In genomic region chr11:118413055-118413454, GRCm38 (mm10) we compare ENCODE assay signal across 14 mouse cellular contexts. TPM values are rescaled to one million over a fixed set of nuclear protein-coding genes. Genes with fewer than 3 reads are reported as not detected.
DNase-seq lines count a peak whose midpoint lies in the region; ATAC-seq and TF ChIP-seq lines count a peak whose summit lies in the region.
"Had no signal": no experiment of that assay in that cellular context is flagged by ENCODE, and none has a peak within 500 bp of the region (broad histone marks: within the 10 kb centered on the region; RNA-seq: fewer than 3 reads in every experiment).

No protein-coding gene starts in this region.

- WGBS in kidney, embryonic 16.5 days, result 84% methylated on average over 4 of the region's 4 CpGs
- 57% methylated on average over 4 of the region's 4 CpGs for WGBS in kidney, postnatal 0 days

- H3K4me3 ChIP-seq in kidney, embryonic 16.5 days (ENCODE audit: low read length), result no peak overlapping the region
- no peak overlapping the region for H3K4me3 ChIP-seq in kidney, postnatal 0 days (replicated peaks; ENCODE audit: low read depth, low read length)
- H3K4me3 ChIP-seq: embryonic facial prominence, embryonic 13.5 days; heart, embryonic 15.5 days; liver, embryonic 12.5 days; midbrain, embryonic 10.5 days; myocyte had no signal

- H3K27me3 ChIP-seq in kidney, embryonic 16.5 days (ENCODE audit: insufficient read depth, low read length), result no peaks in the 10 kb centered on the region
- H3K27me3 ChIP-seq in kidney, postnatal 0 days (ENCODE audit: insufficient read depth, low read length), result no peaks in the 10 kb centered on the region
- H3K27me3 ChIP-seq: embryonic facial prominence, embryonic 13.5 days; heart, embryonic 15.5 days; liver, embryonic 12.5 days had no signal

- no peak for DNase-seq in frontal cortex, postnatal 25 days (ENCODE audit: low spot score in 2 of 2)
- peak; percentile 63 for DNase-seq in kidney, adult 9 months
- DNase-seq in cerebellum, adult 9-11 months, result peak; percentile 77
- no peak for DNase-seq in kidney, postnatal 0 days (ENCODE audit: low spot score)
- DNase-seq in thymus, postnatal 25 days, result no peak

- no peak overlapping the region for H3K27ac ChIP-seq in kidney, embryonic 16.5 days (ENCODE audit: low read length)
- peak overlapping the region; percentile 31; the same call in 1 of the 2 replicates for H3K27ac ChIP-seq in kidney, postnatal 0 days
- H3K27ac ChIP-seq: embryonic facial prominence, embryonic 13.5 days; heart, embryonic 15.5 days; liver, embryonic 12.5 days; midbrain, embryonic 10.5 days had no signal

- peak; percentile 54 for ATAC-seq in frontal cortex, adult (ENCODE audit: low TSS enrichment)
- no peak for ATAC-seq in kidney, embryonic 16.5 days (ENCODE audit: low FRiP score, low TSS enrichment)
- no peak for ATAC-seq in kidney, postnatal 0 days (replicated peaks; ENCODE audit: low FRiP score, low read depth)
- ATAC-seq: liver, embryonic 12.5 days; lung, postnatal 0 days had no signal

- no peak overlapping the region for H3K9ac ChIP-seq in kidney, embryonic 16.5 days (replicated peaks; ENCODE audit: low read length)
- no peak overlapping the region for H3K9ac ChIP-seq in kidney, postnatal 0 days (ENCODE audit: low read depth, low read length)
- H3K9ac ChIP-seq: heart, embryonic 15.5 days; liver, embryonic 12.5 days had no signal

- TF ChIP-seq CTCF in kidney, postnatal 0 days (IDR thresholded peaks at IDR 0.05; ENCODE audit: low read depth), result no peak

- no peaks in the 10 kb centered on the region for H3K9me3 ChIP-seq in kidney, embryonic 16.5 days (ENCODE audit: low read length)
- no peaks in the 10 kb centered on the region for H3K9me3 ChIP-seq in kidney, postnatal 0 days (replicated peaks; ENCODE audit: low read length)
- H3K9me3 ChIP-seq: embryonic facial prominence, embryonic 13.5 days; G1E; heart, embryonic 15.5 days; liver, embryonic 12.5 days; midbrain, embryonic 10.5 days had no signal

- H3K4me2 ChIP-seq in kidney, embryonic 16.5 days (replicated peaks; ENCODE audit: low read depth, low read length), result no peak overlapping the region
- H3K4me2 ChIP-seq in kidney, postnatal 0 days (ENCODE audit: low read length), result no peak overlapping the region
- H3K4me2 ChIP-seq: embryonic facial prominence, embryonic 13.5 days; heart, embryonic 15.5 days; liver, embryonic 12.5 days had no signal

- H3K4me1 ChIP-seq in kidney, embryonic 16.5 days (ENCODE audit: insufficient read depth, low read length), result peaks cover 61% of the 10 kb centered on the region
- peaks cover 22% of the 10 kb centered on the region for H3K4me1 ChIP-seq in kidney, postnatal 0 days (replicated peaks; ENCODE audit: insufficient read depth, low read length)

- H3K36me3 ChIP-seq in kidney, embryonic 16.5 days (ENCODE audit: insufficient read depth, low read length), result peaks cover 47% of the 10 kb centered on the region
- H3K36me3 ChIP-seq in kidney, postnatal 0 days (ENCODE audit: insufficient read depth, low read length), result peaks cover 23% of the 10 kb centered on the region; the same call in 1 of the 2 replicates

RNA-seq across cellular contexts. Expression of gene Cant1, which starts 5.8 kb away (rescaled TPM):
- polyA plus RNA-seq in kidney, embryonic 16.5 days (2015; fragmentation: Nextera tagmentation; extraction: Ambion mirVana), result 30.6 and 30.9 TPM in 2 replicates
- 25.7 and 25.8 TPM in 2 replicates for polyA plus RNA-seq in kidney, postnatal 0 days (2015; fragmentation: Nextera tagmentation; extraction: Ambion mirVana)

RNA-seq across cellular contexts. Expression of gene Lgals3bp, which starts 11.2 kb away (rescaled TPM):
- polyA plus RNA-seq in kidney, embryonic 16.5 days (2015; fragmentation: Nextera tagmentation; extraction: Ambion mirVana), result 14.9 and 18.1 TPM in 2 replicates
- polyA plus RNA-seq in kidney, postnatal 0 days (2015; fragmentation: Nextera tagmentation; extraction: Ambion mirVana), result 68.8 and 80.3 TPM in 2 replicates

RNA-seq across cellular contexts. Expression of gene C1qtnf1, which starts 14.9 kb away (rescaled TPM):
- polyA plus RNA-seq in kidney, embryonic 16.5 days (2015; fragmentation: Nextera tagmentation; extraction: Ambion mirVana), result 8.2 and 8.3 TPM in 2 replicates
- polyA plus RNA-seq in kidney, postnatal 0 days (2015; fragmentation: Nextera tagmentation; extraction: Ambion mirVana), result 13.0 and 15.0 TPM in 2 replicates
- polyA plus RNA-seq: G1E had no signal

RNA-seq across cellular contexts. Expression of gene Timp2, which starts 57.5 kb away (rescaled TPM):
- polyA plus RNA-seq in kidney, embryonic 16.5 days (2015; fragmentation: Nextera tagmentation; extraction: Ambion mirVana), result 84.6 TPM in 2 replicates
- 81.0 and 88.4 TPM in 2 replicates for polyA plus RNA-seq in kidney, postnatal 0 days (2015; fragmentation: Nextera tagmentation; extraction: Ambion mirVana)
- polyA plus RNA-seq: G1E had no signal

Comparison
In these comparisons a context has a peak if more than half of its experiments do, and no peak if none do; other contexts are left out.
1. DNase-seq: peak in kidney, adult 9 months (single experiment) and cerebellum, adult 9-11 months (single experiment); none in frontal cortex, postnatal 25 days (0 of 2), kidney, postnatal 0 days (single experiment) and thymus, postnatal 25 days (single experiment).